Mouse (Mus musculus): ENCODE data around the gene Psmd4. TPM values are rescaled to one million over a fixed set of nuclear protein-coding genes. Genes with fewer than 3 reads are reported as not detected.

The Psmd4 gene
- 100 to 1,000 TPM; 164 to 237 TPM for total RNA-seq (2021)
- long read RNA-seq, experiment 1, transcript Psmd4-202 (10 exons, 1,332 nt), result major isoform, 90 of 177 reads
- long read RNA-seq, experiment 1, transcript Psmd4-201 (10 exons, 1,276 nt), result minor isoform, 69 of 177 reads
- long read RNA-seq, experiment 1, partial matches to known transcripts, result 5 of 177 reads
- long read RNA-seq, experiment 1, other reads (novel, unspliced or antisense), result 13 of 177 reads
- long read RNA-seq, experiment 2, transcript Psmd4-201 (10 exons, 1,276 nt), result minor isoform, 76 of 219 reads
- long read RNA-seq, experiment 2, transcript Psmd4-202 (10 exons, 1,332 nt), result major isoform, 115 of 219 reads
- long read RNA-seq, experiment 2, partial matches to known transcripts, result 4 of 219 reads
- long read RNA-seq, experiment 2, other reads (novel, unspliced or antisense), result 22 of 219 reads

DNA sequence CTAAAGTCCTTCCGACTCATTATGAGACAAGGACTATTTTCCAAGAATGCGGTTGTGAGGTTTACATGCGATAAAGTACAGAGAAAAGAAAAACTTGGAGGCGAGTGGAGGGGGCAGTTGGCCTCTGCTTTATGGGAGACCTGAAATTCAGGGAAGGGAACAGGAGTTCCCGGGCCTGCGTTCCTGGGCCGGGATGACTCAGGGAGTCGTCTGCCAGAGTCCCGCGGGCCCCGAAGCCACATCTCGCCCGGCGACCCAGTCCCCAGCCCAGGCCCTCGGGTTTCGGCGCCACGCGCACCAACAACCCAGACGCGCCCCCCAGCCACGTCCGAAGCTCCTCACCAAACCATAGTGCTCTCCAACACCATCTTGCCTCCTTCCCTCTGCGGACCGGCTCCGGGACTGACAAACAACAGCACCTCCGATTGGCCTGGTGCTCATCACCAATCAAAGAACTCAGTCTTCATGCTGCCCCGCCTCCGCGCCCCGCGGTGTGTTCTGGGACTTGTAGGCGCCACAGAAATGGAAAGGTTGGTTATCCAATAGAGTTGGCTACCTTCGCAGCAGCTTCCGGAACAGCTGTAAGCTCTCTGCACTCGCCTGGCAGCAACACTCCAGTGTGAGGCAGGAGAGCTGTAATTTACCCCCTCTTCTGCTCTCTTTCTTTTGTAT lies at the start of gene Psmd4:
Gene Psmd4 (minus strand): TSS at position 449 of the 672 bp plus-strand sequence.
- Histone ChIP-seq H3K27ac (peak within 1 kb of the TSS; percentile 92), H3K4me3 (peak within 1 kb of the TSS; percentile 98)
- intact Hi-C loops (cut with DNase I), result no loop called here
- TF ChIP-seq CTCF (IDR thresholded peaks at IDR 0.05), result no peak
- DNase-seq, result peak; percentile 98

DNA sequence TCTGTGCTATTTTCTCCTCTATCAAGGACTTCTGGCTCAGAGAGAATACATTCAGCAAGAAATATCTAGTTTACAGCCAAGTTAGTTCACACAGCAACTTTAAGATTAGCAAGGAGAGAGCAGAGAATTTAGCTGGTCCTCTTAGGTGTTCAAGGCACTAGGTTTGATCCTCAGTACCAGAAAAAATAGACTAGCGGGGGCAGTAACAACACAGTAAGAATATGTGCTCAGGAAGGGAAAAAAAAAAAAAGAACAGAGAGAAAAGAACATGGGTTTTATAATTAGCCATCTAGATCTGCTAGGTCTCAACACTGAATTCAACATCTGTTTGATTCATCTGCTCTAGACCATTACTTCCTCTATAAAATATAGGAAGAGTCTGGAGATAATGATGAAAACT lies 45.7 kb upstream of the Psmd4 start:
- Histone ChIP-seq H3K4me3 (no peak overlapping the region), H3K27ac (no peak overlapping the region)
- no peak for TF ChIP-seq CTCF (IDR thresholded peaks at IDR 0.05)
- intact Hi-C loops (cut with DNase I), result no loop called here
- no peak for DNase-seq

DNA sequence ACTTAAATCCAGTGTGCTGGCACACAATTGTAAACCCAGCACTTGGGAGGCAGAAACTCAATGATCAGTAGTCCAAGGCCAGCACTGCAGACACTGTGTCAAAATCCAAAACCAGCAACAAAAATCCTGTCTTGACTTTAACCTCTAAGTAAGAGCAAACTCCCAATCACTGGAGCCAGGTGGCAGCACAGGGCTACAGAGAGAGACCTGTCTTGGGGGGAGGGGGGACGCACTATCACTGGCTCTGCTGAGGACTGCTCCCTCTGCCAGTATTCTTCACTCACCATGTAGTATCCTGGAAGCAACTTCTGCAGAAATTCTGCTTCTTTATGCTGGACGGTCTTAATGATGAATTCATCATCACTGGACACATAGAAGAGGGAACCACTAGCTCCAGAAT lies 29.2 kb upstream of the Psmd4 start:
- DNase-seq, result peak; percentile 61
- intact Hi-C loops (cut with DNase I), result loop anchor here (5.0 kb wide), 1 partner anchor 36 kb away; the partner anchor contains the start of gene Pip5k1a
- Histone ChIP-seq H3K27ac (peak overlapping the region; percentile 91), H3K4me3 (no peak overlapping the region)
- TF ChIP-seq CTCF (IDR thresholded peaks at IDR 0.05), result peak; percentile 45

DNA sequence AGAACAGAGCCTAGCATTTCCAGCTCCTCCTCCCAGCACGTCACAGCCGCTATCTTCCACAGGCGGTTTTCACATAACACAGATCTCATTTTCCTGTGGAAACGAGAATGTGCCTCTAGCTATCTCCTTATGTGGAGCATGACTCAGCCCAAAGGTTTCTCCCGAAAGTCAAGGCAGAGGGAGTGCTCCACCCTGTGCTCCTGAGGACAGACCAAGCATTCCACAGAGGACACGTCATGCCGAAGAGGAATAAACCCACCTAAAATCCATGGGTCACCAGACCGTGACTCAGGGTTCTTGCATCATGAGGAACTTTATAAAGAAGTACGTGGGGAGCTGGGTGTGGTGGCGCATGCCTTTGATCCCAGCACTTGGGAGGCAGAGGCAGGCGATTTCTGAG lies 24.2 kb upstream of the Psmd4 start:
- intact Hi-C loops (cut with DNase I), result no loop called here
- Histone ChIP-seq H3K4me3 (no peak overlapping the region), H3K27ac (peak overlapping the region; percentile 28; the same call in 1 of the 2 replicates)
- DNase-seq, result no peak
- no peak for TF ChIP-seq CTCF (IDR thresholded peaks at IDR 0.05)

DNA sequence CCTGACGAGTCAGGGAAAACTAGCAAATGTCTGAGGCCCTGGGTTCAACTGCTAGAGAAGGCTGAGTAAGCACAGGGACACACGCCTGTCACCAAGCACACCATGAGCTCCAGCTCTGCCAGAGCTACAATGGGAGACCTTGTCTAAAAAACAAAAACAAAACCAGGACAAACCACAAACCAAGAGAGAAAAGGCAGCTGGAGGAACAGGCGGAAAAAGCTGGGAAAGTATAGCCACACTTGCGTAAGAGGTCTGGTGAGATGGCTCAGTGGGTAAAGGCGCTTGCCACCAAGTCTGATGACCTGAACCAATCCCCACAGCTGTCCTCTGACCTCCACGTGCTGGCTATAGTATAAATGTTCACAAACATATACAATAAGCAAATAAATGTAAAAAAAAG lies 23.7 kb upstream of the Psmd4 start:
- H3K4me3 ChIP-seq, result no peak overlapping the region
- intact Hi-C loops (cut with DNase I), result no loop called here
- DNase-seq, result no peak
- H3K27ac ChIP-seq, result peak overlapping the region; percentile 28; the same call in 1 of the 2 replicates
- TF ChIP-seq CTCF (IDR thresholded peaks at IDR 0.05), result no peak

DNA sequence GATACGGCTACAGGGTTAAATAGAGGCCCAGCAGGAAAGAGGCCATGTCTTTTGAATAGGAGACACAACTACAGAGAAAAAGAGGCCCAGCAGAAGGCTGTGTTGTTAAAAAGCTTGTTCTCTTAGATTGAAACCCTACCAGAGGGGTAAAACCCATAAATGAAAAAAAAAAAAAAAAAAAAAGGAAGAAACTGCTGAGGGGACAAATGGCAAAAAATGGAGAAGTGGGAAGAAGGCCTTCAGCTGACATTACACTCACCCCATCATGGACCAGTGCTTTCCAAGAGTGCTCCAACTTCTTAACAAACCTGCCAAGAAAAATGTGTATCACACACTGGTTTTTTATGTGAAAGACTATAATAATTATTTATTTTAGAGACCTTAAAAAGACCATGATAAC lies 23.1 kb upstream of the Psmd4 start:
- no peak for DNase-seq
- no peak for TF ChIP-seq CTCF (IDR thresholded peaks at IDR 0.05)
- H3K27ac ChIP-seq, result no peak overlapping the region
- H3K4me3 ChIP-seq, result no peak overlapping the region
- intact Hi-C loops (cut with DNase I), result no loop called here

DNA sequence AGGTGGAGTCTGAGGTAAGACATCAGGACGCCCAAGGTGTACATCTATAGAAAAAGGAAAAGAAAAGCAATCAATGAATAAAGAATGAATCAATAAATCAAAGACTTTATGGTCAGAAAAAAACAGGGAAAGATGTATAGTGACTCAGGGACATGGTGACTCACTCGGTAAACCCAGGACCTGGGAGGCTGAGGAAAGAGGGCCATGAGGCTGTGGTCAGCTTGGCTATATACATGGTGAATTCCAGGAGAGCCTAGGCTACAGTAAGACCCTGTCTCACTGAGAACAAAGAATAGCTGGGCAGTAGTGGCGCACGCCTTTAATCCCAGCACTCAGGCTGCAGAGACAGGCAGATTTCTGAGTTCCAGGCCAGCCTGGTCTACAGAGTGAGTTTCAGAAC lies 21.3 kb upstream of the Psmd4 start:
- intact Hi-C loops (cut with DNase I), result no loop called here
- Histone ChIP-seq H3K27ac (no peak overlapping the region), H3K4me3 (no peak overlapping the region)
- DNase-seq, result no peak
- no peak for TF ChIP-seq CTCF (IDR thresholded peaks at IDR 0.05)

DNA sequence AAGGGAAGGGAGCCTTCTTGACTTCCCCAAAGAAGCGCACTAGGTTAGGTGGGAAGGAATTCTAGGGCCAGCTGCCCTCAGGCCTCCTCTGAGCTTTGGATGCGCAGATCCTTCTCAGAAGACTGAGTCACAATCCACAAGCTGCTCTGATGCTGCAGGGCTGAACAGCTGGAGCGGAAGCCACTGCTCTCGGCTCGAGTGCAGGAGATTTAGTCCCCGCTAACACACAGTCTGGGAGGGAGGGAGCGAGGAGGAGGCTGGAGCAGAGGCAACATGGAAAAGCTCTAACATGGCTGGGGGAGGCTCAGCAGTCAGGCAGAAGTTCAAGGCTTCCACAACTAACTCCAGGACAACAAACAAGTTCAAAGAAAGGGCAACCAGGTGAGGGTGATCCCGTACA lies 15.7 kb upstream of the Psmd4 start:
- intact Hi-C loops (cut with DNase I), result no loop called here
- no peak for TF ChIP-seq CTCF (IDR thresholded peaks at IDR 0.05)
- H3K4me3 ChIP-seq, result no peak overlapping the region
- no peak for DNase-seq
- H3K27ac ChIP-seq, result no peak overlapping the region

DNA sequence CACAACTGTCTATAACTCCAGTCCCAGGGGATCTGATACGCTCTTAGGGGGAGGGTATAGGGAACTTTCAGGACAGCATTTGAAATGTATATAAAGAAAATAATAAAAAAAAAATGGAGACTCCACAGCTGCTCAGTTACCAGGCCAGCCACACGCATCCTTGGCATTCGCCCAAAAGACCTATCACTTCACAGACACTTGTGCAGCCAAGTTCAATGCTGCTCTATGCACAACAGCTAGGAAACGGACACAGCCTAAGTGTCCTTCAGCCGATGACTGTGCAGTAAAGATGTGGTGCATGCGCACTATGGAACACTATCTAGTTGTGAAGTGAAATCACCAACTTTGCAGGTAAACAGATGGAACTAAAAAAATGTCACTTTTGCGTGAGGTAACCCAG lies 13.9 kb upstream of the Psmd4 start:
- intact Hi-C loops (cut with DNase I), result no loop called here
- H3K4me3 ChIP-seq, result no peak overlapping the region
- H3K27ac ChIP-seq, result no peak overlapping the region
- DNase-seq, result peak; percentile 33
- no peak for TF ChIP-seq CTCF (IDR thresholded peaks at IDR 0.05)

DNA sequence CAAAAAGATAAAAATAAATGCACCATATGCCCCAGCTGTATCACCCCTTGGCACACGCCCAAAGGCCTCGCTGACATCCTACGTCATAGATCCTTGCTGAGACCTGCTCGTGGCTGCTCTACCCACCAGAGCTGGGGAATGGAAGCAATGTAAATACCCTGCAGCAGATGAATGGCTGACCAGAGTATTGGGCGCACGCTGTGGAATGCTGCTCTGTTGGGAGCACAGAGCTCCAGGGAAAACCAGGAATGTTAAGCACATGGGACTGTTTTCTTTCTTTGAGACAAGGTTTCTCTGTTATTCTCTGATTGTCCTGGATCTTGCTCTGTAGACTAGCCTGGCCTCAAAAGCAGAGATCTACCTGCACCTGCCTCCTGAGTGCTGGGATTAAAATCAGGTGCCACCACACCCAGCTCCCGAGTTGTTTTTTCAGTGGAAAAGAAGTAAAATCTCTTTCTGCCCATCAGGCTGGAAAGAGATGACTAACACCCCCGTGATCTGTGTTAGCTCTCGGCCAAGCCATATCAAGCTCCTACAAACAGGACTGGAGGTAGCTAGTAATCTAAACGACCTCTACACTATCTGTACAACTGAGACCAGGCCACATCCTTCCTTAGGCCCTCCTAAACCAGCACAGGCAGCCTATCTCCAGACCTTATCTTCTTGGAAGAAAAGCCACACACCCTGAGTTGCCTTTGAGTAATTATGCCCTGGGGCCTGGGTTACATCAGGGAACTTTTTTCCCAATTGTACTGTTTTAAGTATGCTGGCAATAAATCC lies 12.3 kb upstream of the Psmd4 start:
- no peak for TF ChIP-seq CTCF (IDR thresholded peaks at IDR 0.05)
- Histone ChIP-seq H3K27ac (peak overlapping the region; percentile 49), H3K4me3 (no peak overlapping the region)
- peak; percentile 38 for DNase-seq
- intact Hi-C loops (cut with DNase I), result loop anchor here (5.0 kb wide), 2 partner anchors 53 to 98 kb away; partner anchors contain the start of gene Pip5k1a

DNA sequence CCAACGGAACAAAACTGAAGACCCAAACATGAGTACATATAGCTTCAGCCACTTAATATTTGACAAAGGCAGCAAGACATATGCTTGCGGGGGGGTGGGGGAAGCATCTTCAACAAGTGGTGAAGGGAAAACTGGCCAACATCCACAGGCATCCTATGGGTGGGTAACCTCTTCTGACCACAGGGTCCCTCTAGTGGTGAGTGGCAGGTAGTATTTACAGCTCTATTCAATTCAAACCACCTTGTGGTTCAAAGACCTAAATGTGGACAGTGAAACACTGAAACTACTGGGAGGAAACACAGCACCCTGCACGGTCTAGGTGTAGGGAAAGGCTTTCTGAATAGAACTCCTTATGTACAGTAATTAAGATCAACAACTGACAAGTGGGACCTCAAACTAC lies 11.3 kb upstream of the Psmd4 start:
- peak; percentile 75 for TF ChIP-seq CTCF (IDR thresholded peaks at IDR 0.05)
- H3K27ac ChIP-seq, result no peak overlapping the region

DNA sequence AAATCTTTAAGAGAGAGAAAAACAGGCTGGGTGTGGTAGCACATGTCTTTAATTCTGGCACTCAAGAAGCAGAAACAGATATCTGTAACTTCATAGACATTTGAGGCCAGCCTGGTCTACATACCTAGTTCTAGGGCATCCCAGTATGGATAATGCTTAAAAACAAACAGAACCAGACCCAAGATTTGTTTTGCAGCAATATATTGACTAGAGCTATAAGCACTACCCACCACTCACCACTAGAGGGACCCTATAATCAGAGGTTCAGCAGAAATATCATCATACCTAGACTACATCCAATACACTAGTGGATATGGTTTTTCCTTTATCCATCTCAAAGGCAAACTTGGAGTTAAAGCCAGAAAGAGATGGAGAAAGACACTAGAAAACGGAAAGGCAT lies 10.5 kb upstream of the Psmd4 start:
- no peak overlapping the region for H3K4me3 ChIP-seq
- DNase-seq, result no peak
- intact Hi-C loops (cut with DNase I), result loop anchor here (5.0 kb wide), 2 partner anchors 54 to 99 kb away; partner anchors contain the start of gene Pip5k1a
- peak; percentile 83 for TF ChIP-seq CTCF (IDR thresholded peaks at IDR 0.05)
- no peak overlapping the region for H3K27ac ChIP-seq

More for the DNA sequence above, 11.3 kb upstream of the Psmd4 start:
- no peak for DNase-seq
- no peak overlapping the region for H3K4me3 ChIP-seq
- intact Hi-C loops (cut with DNase I), result loop anchor here (5.0 kb wide), 2 partner anchors 54 to 99 kb away; partner anchors contain the start of gene Pip5k1a
